Mouse (Mus musculus) CD4-positive, CD25-positive, alpha-beta regulatory T cell, adult 2 months (primary cell): ENCODE data around the gene Insm1.

Source experiments
- DNase-seq: peaks from one replicate; pipeline ENCODE4 v3.0.0-alpha.2; 2012; ENCODE audit warnings: low read depth, low spot score

The Insm1 gene

DNA sequence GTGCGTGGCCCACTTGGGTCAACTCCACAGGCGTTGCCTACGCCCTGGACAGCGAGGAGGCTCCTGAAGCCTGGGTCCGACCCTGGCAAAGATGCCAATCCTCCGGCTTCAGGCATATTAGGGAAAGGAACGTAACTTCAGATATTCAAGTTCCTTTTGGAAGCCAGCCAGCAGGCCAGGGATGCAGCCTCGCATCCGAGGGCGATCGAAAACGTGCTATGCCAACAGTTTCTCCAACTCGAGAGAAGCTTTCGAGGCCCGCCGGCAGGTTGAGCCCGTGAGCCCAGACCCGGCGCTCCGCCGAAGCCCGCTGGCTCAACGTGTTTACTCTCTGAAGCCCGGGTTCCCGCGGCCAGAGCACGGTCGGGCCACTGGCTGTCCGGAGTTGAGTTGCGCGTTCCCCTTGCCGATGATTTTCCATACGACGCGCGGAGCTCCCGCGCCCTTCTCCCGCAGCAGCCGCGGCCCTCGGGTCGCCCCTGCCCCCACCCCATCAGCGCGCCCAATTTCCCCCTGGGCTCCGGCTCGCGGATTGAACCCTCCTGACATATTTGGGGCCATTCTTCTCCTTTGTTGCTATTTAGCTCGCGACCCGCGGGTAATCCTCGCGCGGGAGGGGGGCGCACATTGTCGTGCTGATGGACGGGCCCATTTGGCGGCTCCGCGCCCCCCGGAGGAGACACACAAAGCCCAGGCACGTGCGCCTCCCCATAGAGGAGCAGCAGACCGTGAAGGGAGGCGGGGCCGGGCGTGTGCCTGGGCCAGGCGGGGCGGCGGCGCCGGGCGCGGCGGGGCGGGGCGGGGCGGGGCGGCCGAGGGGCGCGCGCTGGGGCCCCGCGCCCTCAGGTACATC lies at the start of gene Insm1:
Gene Insm1 (plus strand): TSS at position 846 of the 853 bp plus-strand sequence.
- peak; percentile 41 for DNase-seq

DNA sequence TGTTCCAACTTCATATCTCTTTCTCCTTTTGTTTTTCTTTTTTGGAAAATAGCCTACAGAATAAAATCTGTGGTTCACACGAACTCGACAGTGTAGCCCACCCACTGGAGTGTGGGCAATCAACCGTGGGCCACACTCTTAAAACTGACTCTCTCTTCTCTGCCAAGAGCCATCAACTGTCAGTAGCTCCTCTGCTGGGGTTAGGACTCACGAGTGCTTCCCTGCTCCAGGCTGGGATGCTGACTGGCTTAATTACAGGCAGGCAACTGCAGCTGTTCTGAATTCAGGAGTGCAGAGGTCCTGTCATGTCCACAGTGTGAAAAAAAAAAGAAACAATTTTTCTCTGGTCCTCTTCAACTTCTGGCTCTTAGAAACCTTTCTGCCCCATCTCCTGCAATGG lies 49.6 kb upstream of the Insm1 start:
- DNase-seq: no peak

DNA sequence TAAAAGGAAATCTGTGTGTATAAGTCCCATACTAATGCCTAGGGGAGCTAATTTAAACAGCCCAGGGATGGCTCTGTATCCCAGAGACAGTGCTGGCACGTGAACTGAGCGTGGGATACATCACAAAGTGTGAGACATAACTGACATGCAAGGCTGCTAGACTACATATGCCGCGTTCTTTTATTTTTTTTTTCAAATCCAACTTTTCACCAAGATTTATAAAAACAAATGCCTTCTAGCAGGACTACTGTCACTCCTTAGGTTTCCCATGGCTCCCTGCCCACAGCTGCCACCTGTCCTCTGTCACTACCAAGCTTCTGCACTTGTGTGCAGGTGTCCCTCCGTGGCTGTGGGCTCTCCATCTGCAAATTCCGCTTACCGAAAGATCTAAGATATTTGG lies 47.5 kb upstream of the Insm1 start:
- DNase-seq: no peak

DNA sequence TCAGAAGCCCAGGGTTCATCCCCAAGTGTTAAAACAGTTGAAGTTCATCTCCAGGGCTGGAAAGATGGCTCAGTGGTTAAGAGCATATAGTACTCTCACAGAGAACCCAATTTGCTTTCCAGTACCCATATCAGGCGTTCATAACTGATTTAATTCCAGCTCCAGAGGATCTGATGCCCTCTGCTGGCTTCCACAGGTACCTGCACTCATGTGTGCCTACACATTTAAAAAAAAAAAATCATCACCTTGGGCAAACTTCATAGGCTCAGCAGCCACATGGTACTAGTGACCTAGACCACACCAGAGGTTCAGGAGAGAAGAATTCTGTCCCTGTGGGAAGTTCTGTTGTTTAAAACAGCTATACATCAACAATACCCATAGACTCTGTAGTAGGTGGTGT lies 43.0 kb upstream of the Insm1 start:
- no peak for DNase-seq

DNA sequence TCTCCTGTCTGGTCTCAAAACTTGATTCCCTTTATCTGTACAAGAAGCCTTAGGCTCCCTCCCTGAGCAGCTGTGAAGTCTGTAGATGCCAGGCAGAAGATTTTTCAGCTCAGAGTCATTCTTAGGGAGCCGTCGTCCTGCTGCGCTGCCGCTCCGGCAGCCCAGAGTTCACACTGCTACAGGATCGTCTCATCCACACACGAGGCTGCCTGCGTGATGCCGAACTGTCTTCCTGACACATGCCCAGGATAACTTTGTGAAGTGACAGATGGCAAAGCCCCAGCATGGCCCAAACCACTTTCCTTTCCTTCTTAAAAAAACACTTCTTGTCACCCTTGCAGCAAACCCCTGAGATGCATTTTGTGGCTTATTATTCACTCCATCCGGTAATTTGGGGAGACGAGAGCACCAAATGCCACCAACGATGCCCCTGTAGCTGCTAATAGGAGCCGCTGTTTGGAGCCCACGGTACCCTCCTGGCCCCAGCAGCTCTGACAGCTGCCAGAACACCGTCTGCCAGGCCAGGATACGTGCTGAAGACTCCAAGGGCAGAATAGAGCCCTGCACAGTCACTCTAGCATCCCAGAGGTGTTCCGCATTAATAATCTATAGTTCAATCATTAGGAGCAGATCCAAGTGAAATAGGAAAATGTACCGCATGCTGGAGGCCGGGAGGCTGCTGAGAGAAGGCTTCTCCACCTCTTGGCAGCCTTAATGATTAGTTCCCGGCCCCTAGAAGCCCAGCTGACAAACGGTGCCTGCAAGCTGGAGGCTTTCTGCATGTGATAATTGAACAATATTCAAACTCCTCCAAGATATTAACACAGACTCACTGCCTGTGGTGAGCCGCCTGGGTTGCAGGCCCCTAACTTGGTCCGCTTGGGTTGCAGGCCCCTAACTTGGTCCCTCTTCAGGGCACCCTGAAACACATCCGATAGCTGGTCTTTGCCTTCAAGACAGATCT lies 37.6 kb upstream of the Insm1 start:
- DNase-seq: no peak

DNA sequence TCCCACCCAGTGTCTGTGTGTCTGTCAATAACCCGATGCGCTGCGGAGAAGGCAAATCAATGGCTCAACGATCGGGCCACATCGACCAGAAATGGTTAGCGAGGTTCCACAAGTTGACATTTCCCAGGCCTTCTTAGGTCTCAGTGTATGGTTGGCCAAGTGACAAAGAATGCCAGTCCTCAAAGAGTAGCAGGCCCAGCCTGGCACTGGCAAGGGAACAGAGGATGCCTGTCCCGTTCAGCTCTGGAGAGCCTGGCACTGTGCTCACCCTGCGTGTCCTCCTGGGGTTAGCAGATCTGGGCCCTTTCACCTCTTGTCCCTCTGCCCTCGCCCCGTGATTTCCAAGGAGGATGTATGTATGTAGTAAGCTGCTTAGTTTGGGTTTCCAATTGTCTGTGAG lies 25.6 kb upstream of the Insm1 start:
- DNase-seq: no peak

DNA sequence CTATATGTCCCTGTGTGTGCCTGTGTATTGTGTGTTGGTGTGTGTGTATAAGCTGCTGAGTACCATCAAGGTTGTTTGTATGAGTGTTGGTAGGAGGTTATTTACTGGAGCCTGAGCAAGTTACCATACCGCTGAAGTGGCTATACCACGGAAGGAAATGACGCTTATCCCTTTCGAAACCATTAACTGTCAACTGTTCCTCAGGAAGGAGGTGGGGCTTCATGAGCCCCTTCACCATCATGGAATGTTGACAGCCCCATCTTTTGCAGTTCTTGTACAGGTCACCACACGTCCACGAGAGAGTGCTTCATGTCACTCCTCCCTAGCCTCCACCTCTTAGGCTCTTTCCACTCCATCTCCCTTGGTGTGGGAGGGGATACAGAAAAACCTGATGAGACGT lies 23.8 kb upstream of the Insm1 start:
- DNase-seq: peak; percentile 65

DNA sequence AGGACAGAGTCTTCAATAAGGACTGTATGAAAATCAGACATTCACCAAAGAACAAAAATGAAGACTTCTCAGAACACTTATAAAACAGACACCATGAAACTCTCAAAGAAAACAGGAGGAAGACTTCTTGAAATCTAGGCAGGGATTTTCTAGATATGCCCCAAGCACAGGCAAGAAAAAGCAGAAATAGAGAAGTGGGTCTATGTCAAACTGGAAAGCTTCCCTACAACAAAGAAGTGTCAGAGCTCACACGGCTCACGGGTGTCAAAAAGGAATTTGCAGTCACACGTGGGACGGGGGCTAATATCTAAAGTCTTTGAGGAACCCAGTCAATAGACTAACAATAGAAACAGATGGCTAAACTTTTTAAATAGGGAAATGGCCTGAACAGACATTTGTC lies 10.8 kb upstream of the Insm1 start:
- no peak for DNase-seq

DNA sequence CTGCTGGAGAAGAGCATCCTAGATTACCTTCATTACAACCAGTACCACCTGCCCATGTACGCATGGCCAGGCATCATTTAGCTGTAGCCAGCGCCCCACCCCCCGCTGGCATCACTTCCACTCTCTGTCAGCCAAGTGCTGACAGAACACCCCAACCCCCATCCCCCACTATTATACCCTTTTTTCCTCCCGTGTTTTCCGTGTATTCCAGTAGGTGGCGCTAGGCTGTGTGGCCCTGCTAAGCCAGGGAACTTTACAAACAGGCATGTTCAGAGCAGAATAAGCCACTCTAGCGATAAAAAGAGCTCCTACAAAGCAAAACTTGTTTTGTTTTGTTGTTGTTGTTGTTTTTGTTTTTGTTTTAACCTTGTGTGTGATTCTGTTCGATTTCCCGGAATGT lies 7.0 kb upstream of the Insm1 start:
- peak; percentile 70 for DNase-seq

DNA sequence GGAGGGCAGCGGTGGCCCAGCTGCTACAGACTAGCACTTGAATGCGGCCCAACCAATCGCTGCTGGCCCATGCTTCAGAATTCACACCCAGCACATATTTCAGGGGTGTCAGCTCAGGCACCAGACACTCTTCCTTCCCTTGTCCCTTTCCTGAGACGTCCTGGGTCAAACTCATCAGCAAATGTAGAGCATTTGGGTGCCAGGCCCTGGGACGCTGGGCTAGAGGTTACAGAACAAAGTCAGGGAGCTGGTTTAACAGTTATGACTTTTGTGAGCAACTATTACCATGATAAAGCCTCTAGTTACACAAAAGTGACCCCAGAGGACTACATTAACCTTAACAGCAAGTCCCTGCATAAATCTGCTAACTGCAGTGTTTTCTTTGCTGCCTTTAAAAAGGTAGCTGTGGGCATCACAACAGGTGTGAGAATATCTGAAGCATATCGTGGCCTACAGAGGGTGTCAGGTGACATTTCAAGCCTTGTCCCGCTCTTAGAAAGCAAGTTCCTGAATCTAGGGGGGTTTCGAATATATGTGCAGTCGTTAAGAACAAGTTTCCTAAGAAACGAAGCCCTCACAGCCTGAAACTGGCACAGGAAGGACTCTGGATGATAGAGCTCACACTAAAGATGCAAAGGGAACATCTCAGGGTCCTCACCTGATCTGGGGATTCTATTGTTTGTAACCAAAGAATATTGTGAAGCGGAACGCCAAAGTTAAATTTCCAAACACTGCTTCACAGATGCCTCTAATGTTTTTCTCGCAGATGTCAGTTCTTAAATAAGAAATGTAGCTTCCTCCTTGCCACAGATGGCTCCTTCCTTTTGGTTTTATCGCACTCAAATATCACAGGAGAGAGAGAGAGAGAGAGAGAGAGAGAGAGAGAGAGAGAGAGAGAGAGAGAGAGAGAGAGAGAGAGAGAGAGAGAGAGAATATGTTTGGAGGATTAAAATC lies 5.3 kb upstream of the Insm1 start:
- no peak for DNase-seq

DNA sequence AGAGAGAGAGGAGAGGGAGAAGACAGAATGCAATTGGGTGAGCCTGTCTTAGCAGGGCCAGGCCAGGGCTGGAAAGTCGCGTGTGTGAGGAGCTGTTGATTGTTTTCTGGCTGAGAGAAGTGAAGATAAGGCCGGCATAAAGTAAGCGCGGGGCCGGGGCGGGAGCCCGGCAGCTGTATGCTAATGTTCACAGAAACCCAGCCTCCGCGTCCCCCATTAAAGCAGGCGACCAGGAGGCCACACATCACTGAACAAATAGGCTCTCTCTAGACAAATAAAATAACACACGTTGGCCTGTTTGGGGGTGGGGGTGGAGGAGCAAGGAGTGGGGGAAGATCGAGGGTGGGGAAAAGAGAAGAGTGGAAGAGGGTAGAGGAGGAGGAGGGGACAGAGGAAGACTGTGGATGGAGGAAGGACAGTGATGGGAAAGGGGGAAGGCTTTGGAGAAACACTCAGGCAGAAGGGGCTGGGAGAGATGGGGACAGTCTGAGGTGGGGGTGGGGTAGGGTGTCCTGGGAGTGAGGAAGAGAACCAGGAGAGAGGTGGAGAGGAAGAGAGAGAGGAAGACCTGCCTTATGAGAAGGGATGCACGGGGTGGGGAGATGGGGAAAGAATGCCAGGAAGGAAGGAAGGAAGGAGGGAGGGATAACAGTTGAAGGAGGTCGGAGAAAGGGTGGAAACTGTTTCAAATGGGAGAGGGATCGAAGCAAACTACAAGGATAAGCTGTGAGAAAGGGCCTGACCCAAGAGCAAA lies 4.3 kb upstream of the Insm1 start:
- no peak for DNase-seq

DNA sequence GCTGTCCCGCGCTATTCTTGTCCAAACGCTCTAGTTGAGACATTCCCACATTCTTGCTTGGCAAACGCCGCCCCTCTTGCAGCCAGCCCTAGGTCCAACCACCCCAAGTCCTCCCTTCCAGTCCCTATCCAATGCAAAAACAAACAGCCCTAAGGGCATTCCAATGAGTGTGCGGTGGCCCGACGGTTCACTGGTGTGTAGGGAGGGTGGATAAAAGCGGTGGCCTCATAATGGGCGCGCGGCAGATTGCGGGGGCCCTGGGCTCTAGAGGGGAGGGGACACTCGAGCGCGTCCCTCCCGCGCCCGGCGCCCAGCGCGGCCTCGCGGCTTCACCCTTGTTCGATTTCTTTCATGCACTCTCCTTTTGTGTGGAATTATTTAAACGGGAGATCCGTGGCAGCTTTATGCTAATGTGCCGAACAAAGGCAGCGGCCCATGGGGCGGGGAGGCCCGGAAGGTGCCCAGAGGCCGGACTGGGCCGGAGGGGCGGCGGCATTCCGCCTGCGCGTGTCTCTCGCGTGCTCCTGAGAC lies 3.5 kb upstream of the Insm1 start:
- no peak for DNase-seq

DNA sequence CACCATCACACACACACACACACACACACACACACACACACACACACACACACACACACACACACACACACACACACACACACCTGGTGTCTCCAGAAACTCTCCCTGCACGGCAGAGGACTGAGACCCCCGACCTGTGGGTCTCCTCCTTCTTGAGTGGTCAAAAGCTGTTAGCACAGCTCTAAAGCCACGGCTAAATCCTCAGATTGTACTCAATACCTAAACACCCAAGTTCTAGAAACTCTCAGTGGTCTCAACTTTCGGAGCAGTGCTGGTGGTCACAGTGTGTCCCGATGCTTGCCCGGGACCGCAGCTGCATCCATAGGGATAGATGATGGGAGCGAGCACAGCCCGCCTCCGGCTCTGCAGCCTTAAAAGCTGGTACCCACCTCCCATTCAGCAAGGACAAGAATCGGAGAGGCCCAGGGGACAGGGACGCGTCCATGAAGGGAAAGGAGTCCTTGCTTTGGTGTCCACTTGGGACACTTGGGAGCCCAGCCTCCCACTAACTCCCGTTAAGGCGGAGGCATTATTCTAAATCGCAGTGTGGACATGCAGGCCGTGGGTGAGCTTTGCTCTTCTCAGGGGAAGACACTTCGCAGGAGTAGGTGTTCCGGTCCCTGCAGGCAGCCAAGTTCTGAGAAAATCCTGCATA lies 2.7 kb upstream of the Insm1 start:
- DNase-seq: peak; percentile 9

DNA sequence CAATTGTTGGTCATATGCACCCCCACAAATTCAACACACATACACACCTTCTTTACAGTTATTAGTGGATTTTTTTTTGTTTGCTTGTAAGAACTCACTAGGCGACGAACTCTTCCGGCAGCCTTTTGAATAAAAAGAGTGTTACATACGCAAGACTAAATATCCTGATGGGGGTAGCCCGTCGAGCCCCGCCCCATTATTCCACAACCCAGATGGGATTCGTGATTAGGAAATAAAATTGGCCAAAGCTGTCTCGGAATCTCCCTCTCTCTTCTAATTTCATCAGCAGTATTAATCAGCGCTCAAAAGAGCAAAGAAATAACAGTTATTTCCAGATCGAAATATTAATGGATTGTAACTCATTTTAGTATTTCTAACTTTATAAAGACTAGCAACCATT lies 1.9 kb upstream of the Insm1 start:
- no peak for DNase-seq

DNA sequence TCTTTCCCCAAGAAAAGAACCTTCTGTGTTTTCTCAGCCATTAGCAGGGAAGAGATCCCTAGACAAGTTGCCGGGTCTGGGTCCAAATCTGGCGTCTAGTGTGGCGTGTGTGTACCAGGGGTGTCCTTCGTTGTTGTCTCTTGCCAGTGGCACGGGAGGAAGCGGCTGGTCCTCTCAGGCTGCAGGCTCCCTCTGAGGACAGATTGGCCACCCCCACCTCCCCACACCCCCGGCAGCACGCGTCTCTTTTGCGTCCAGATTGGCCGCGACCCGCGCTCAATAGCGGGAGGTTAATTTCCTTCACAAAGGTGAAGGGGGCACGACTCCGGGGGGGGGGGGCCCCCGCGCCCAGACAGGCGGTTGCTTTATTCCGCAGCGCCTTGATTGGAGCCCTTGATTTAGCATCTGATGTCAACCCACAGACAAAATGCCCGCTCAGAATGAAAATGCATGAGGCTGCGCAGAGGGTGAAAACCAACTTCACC lies 1.1 kb upstream of the Insm1 start:
- DNase-seq: peak; percentile 11

DNA sequence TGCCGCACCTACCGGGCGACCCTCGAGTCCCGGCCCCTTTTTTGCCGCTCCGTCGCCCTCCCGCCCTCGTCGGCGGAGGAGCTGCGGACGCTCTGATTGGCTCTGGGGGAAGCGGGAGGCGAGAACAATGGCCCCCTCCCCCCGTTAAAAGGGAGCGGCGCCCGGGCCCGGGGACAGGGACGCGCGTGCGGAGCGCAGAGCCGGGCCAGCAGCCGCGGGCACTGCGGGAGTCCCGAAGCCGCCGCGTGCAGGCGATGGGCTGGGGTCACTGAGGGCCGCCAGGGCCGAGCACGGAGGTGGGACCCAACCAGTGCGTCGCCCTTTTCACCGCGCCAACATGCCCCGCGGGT lies 183 bp downstream of the Insm1 start:
- no peak for DNase-seq

DNA sequence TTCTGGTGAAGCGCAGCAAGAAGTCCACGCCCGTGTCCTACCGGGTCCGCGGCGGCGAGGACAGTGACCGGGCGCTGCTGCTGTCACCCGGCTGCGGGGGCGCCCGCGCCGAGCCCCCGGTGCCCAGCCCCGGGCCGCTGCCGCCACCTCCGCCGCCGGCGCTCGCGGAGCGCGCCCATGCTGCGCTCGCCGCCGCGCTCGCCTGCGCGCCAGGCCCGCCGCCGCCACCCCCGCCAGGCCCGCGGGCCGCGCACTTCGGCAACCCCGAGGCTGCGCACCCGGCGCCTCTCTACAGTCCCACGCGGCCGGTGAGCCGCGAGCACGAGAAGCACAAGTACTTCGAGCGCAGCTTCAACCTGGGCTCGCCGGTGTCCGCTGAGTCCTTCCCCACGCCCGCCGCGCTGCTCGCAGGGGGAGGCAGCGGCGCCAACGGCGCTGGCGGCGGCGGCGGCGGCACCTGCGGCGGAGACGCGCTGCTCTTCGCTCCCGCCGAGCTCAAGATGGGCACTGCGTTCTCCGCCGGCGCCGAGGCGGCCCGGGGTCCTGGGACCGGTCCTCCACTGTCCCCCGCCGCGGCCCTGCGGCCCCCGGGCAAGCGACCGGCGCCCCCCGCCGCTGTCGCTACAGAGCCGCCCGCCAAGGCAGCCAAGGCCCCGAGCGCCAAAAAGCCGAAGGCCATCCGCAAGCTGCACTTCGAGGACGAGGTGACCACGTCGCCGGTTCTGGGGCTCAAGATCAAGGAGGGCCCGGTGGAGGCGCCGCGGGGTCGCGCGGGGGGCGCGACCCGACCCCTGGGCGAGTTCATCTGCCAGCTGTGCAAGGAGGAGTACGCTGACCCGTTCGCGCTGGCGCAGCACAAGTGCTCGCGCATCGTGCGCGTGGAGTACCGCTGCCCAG lies 806 bp downstream of the Insm1 start:
- peak; percentile 21 for DNase-seq

DNA sequence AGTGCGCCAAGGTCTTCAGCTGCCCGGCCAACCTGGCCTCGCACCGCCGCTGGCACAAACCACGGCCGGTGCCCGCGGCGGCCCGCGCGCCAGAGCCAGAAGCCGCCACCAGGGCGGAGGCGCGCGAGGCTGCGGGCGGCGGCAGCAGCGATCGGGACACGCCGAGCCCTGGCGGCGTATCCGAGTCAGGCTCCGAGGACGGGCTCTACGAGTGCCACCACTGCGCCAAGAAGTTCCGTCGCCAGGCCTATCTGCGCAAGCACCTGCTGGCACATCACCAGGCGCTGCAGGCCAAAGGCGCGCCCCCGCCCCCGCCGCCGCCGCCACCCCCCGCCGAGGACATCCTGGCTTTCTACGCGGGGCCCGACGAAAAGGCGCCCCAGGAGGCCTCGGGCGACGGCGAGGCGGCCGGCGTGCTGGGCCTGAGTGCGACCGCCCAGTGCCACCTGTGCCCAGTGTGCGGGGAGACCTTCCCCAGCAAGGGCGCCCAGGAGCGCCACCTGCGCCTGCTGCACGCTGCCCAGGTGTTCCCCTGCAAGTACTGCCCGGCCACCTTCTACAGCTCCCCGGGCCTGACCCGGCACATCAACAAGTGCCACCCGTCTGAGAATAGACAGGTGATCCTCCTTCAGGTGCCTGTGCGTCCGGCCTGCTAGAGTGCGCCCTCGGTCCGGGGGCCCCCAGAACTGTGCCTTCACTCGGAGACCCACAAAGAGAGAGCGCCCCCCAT lies 1.6 kb downstream of the Insm1 start:
- DNase-seq: peak; percentile 37
